Mouse (Mus musculus): ENCODE measurements at regions not wholly inside any gene's neighbourhood (a gene's known extent, or its start where the extent isn't known, plus 50 kb on each side); places are given as distances from the start of the nearest gene placed in this dataset.

DNA sequence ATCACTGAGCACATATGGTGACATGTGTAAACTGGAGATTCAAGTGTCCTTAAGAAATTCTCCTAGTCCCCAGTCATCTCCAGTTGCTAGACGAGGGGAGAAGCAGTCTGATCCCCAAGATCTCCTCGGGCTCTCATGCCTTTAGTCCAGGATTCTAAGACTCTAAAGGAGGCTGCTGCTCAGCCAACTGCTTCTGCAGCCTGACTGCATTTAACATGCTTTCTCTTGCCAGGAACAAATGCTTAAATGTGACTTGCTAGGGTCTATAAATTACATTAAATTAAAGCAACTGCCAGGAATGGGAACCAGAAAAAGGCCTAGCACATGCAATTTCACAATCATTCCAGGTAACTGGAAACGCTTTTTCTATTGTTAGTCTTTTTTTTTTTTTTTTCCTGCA is 599.8 kb upstream of the Gcfc2 start:
- DNase-seq (ENCODE audit: low spot score): no peak

DNA sequence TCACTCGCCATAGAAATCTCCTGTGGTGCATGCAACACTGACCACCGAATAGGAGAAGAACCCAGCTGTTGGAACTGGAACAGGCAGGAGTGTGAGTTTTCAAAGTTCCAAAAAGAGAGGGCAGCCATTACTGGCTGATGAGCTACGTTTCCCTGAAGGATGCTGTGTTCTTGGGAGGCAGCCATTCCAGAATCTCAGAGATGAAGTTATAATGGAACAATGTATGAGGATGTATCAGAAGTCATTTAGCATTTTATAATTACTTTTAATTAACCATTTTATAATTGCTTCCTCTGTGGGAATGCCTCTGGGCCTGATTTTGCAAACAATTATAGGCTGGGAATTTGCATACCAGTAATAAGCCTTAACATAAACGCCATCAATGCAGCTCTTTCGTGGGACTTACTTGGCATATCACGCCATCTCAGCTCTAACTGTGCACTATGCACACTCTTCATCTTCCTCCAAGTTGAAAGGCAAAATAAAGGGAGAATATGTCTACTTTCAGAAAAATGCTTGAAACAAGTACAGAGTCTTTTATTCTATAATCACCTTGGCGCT is 559.4 kb upstream of the Gcfc2 start:
- DNase-seq (ENCODE audit: low spot score): no peak

DNA sequence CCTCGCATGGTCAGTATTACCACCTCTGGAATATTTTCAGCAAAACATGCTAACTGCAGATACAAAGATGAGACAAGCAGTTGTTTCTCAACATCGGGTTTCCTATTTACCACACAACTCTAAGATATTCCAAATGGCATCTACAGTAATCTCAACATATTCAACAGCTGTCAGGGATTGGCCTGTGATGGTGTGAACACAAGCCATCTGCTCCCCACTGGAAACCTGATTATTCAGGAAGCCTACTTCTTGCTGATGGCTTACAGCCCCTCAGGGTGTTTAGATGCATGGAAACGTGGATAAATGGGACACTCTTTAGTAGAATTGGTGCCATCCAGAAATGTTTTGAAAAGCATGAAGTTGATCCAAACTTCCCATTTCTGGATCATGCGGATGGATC is 535.0 kb upstream of the Gcfc2 start:
- DNase-seq (ENCODE audit: low spot score): no peak

DNA sequence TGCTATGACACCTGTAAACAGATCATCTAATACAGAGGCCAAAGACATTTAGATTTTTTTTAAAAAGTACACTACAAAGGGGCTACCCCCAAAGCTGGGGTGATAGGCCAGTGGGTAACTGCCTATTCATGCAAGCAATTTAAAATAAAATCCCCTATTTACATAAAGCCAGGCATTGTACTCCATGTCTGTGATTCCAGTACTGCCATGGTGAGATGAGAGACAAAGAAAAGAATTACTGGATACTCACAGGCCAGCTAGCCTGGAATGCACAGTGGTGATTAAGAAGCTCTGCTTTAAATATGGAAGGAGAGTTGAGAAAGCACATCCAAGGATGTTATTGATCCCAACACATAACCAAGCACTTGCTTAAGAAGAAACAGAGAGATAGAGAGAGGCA is 520.3 kb upstream of the Gcfc2 start:
- no peak for DNase-seq (ENCODE audit: low spot score)

DNA sequence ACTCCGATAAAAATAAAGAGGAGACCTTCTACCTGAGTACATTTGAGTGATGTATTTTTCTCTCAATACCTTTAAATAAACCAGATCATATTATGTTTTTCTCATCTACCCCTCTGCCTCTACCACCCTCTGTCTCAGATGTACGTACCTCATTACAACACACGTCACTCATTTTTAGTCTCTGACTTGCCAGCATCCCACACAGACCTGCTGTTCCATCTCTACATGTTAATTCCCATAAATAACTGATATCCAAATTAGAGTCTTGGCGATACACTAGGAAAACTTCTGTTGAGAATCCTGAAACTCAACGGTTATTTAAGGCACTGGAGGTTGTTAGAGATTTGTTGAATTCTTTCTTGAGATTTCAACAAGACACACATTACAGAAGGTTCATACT is 509.9 kb upstream of the Gcfc2 start:
- peak; percentile 51 for DNase-seq (ENCODE audit: low spot score)

DNA sequence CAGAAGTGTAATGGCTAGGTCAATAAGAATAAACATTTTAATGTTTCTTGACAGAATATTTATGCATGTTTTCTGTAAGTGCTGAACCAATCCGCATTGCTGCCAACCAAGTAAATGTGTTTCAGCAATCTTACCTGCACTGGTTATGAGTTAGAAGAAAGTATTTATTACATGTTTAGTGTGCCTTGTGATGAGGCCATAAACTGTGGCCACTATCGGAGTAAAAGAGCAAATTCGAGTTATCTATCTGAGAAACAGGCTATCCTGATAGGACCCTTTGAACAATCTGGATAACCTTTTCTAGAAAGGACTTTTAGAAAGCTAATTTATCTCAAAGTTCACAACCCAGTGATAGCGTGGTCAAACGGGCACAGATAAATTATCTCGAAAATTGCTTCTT is 488.7 kb upstream of the Gcfc2 start:
- no peak for DNase-seq (ENCODE audit: low spot score)

DNA sequence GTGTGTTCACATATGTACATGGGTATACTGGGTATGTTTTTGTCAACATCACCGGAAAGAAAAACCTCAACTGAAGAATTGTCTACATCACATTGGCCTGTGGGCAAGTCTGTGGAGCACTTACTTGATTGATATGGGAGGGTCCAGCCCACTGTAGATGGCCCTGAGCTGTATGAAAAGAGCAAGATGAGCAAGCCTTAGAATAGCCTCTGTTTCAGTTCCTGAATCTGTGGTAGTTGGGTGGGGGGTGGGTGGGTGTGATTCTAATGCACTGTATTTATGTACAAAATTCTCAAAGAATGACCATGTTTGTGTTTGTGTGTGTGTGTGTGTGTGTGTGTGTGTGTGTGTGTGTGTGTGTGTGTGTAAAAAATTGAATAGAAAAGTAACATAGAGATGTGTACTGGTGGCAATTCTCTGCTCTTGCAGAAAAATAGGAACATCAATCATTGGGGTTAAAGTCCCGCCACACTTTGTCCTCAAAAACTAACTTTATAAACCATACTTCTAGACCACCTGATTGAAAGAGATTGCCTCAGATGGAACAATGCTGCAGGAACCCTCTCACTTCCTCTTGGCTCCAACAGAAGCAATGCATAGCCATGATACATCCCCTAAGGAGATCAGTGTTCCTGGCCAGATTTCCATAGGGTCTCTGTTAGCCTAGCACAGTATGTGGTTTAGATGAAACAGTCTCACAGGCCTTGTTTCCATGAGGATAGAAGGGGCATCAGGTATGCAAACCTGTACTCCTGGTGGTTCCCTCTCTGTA is 484.3 kb upstream of the Gcfc2 start:
- DNase-seq (ENCODE audit: low spot score): no peak

DNA sequence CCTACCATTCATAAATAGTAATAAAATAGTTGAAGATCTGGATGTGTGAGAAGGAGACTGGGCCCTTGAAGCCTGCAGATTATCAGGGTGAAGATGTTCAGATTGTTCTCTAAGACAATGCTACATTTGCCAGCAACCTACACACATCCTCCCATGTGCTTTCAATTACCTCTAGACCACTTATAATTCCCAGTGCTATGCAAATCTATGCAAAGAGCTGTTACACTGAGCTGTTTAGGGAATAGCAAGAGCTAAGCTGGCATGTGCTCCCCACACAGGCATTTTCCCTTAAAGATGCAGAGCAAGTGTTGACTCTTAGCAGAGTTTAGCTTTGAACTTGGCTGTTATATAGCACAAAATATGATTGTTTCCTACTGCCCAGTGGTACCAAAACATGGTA is 482.1 kb upstream of the Gcfc2 start:
- DNase-seq (ENCODE audit: low spot score): no peak

DNA sequence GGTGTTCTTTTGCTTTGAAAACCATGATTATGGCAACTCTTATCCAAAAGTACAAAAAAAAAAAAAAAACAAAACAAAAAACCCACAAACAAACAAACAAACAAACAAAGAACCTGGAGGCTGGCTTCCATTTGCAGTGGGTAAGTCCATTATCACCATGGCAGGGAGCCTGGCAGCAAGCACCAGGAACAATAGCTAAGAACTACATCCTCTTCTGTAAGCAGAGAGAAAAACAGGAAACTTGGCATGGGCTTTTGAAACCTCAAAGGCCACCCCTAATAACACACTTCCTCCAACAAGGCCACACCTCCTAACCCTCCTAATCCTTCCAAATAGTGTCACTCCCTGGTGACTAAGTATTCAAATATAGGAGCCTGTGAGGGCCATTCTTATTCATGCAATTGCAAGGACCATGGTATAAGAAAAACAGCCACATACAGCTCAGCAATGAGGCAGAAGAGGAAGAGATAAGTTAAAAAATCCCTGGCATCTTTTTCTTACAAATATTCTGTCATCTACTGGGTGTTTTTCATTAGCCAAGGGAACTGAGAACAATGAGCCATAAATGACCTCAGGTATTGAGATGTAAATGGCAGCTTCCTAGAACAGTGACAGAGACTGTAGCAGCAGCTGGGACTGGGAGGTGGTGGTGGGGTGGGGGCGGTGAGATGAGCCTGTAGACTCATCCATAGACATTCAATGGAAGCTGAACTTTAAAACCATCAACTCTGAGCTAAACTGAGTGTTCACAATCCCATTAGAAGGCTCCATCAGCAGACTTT is 477.3 kb upstream of the Gcfc2 start:
- DNase-seq (ENCODE audit: low spot score): no peak

GRCm38 (mm10) chr6:81447701-81448100 is 475.8 kb upstream of the Gcfc2 start:
- DNase-seq (ENCODE audit: low spot score): no peak

DNA sequence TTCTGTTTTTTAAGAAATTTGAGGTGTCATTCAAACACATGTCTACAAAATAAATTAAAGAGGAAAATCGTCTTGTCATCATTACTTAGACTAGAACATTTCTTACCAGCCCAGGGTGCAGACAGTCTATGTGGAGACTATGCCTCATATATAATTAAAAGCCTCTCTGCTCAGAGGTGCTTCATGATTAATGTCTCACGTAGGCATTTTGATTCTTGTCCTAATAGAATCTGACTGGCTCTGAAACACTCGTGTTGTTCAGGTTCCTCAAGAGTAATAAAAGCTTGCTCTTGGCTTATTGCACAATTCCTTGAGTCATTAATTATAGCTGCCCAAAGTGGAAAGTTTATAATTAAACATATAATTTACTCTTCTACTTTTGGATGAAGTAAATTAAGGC is 475.1 kb upstream of the Gcfc2 start:
- DNase-seq (ENCODE audit: low spot score): no peak

DNA sequence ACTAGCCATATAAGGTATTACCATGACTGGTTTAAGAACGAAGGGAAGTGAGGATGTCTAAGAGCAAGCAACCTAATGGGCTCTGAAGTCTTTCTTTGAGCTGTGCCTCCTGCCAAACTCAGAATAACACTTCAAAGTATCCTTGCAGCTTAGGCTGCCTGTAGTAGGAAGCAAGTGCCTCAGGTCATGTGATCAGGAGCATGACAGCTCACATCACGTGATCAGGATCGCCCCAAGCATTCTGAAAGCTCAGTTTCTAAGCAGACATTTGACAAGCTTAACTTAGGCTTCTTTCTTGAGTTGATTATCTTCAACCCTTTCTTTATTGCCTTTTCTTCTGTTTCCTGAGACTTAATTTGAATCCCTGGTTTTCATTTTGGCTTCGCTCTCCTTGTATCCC is 462.4 kb upstream of the Gcfc2 start:
- DNase-seq (ENCODE audit: low spot score): no peak

GRCm38 (mm10) chr6:81464442-81464841 is 459.0 kb upstream of the Gcfc2 start:
- DNase-seq (ENCODE audit: low spot score): no peak

- no peak for DNase-seq (ENCODE audit: low spot score)
Measured at GRCm38 (mm10) chr6:81466536-81466935, 456.9 kb upstream of the Gcfc2 start.

- no peak for DNase-seq (ENCODE audit: low spot score)
Measured at GRCm38 (mm10) chr6:81471340-81471955, 452.0 kb upstream of the Gcfc2 start.

- no peak for DNase-seq (ENCODE audit: low spot score)
Measured at GRCm38 (mm10) chr6:81472506-81472905, 451.0 kb upstream of the Gcfc2 start.

DNA sequence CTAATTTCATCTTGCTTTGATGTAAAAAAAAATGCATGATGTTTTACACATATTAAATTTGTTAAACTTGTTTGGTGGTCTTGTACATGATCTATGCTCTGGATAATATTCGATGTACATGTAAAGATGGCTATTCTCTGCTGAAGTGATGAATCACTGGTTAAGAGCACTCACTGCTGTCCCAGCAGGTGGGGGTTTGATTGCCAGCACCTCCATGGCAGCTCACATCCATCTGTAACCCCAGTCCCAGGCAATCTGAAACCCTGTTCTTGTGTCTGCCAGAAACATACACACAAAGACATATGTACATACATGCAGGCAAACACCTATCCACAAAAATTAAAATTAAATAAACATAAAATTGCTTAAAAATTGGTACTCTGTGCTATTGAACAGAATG is 448.7 kb upstream of the Gcfc2 start:
- DNase-seq (ENCODE audit: low spot score): no peak

DNA sequence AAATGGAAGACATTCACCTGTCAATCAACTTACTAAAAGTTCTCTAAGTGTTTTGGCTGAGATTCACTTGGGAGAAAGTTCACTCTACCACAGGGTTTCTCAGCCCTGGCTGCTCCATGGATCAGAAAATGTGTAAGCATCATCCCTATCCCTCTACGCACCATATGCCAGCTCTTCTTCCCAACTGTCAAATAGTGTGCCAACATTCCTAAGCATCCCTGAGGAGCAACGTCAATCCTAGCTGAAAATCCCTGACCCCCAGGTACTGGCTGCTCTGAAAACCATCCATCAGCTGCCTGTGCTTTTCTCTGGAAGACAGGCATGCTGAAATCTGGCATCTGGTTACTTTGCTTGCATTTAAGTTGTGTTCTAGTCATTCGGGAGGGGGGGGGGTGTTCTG is 436.5 kb upstream of the Gcfc2 start:
- no peak for DNase-seq (ENCODE audit: low spot score)

DNA sequence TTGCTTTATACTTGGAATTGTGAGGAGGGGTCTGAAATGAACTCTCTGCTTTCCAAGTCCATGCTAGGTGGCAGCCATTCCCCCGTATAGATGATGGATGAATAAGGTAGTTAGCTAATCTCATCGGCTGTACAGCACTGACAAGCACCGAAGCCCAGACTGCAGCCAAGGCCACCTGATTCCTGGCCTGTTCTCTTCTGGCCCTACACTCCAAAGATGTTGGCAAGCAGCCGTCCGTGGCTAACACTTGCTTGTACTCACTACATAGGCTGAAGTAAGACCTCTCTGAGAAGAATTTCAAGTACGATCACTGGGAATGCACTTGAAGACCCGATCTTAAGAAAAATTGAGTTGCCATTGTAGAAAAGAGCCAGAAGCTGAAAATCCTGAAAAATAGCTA is 427.2 kb upstream of the Gcfc2 start:
- no peak for DNase-seq (ENCODE audit: low spot score)

DNA sequence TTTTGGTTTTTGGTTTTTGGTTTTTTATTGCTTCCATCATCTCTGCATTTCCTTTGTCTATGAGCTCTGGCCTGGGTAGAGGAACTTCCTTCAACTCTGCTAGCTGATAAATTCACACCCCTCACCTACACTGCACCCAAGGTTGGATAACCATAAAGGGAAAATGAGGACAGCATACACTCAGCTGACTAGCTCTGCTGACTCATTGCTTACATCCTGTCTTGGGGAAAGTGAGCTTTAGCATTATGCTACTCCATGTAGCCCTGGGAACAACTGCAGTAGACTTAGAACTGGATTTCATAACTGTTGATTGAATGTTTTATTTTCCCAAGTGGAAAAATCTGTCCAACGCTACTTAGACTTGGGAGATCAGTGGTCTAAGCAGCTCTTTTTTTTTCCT is 406.3 kb upstream of the Gcfc2 start:
- DNase-seq (ENCODE audit: low spot score): no peak

DNA sequence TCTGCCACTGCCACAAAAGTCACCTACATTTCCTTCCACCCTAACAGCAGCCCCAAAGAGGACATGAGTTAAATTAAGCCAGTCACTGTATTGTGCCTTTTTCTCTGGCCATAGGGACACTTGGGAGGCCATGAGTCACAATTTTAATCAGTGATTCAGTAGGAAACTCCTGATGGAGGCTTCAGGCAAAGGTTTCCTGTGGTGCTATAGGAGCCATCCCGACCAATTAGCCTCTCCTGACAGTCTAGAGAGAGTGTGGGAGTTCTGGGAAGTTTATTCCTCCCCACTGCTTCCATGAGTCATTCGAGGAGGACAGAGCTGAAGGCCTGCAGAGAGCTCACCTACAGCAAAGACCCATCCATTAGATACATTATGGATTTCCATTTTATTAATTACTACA is 361.2 kb upstream of the Gcfc2 start:
- no peak for DNase-seq (ENCODE audit: low spot score)

GRCm38 (mm10) chr6:81563192-81563591 is 360.3 kb upstream of the Gcfc2 start:
- DNase-seq (ENCODE audit: low spot score): no peak

DNA sequence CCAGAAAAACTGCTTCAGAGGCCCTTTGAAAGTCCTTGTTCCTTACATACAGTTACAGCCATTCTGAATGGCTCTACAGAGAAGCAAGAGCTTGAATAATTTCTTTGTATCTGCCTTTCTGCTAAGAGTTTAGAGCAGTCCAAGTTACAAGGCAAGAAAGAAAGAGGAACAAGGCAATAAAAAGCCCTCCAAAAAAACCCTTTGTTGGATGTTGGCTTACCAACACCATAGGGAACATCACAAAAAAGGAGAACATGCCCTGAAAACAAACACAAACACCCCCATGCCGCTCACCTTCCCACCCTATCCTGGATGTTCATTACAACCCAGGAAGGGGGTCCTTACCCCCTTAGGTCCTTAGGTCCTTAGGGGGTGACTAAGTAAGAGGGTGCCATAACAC is 359.2 kb upstream of the Gcfc2 start:
- DNase-seq (ENCODE audit: low spot score): no peak

All from left cerebral cortex, adult 11 months (tissue).